Mouse (Mus musculus): ENCODE results near the gene Lgalsl. TPM values are rescaled to one million over a fixed set of nuclear protein-coding genes. Genes with fewer than 3 reads are reported as not detected.

Gene Lgalsl
- 42.3 and 44.1 TPM in 2 replicates for polyA plus RNA-seq (2012; rRNA removed)

DNA sequence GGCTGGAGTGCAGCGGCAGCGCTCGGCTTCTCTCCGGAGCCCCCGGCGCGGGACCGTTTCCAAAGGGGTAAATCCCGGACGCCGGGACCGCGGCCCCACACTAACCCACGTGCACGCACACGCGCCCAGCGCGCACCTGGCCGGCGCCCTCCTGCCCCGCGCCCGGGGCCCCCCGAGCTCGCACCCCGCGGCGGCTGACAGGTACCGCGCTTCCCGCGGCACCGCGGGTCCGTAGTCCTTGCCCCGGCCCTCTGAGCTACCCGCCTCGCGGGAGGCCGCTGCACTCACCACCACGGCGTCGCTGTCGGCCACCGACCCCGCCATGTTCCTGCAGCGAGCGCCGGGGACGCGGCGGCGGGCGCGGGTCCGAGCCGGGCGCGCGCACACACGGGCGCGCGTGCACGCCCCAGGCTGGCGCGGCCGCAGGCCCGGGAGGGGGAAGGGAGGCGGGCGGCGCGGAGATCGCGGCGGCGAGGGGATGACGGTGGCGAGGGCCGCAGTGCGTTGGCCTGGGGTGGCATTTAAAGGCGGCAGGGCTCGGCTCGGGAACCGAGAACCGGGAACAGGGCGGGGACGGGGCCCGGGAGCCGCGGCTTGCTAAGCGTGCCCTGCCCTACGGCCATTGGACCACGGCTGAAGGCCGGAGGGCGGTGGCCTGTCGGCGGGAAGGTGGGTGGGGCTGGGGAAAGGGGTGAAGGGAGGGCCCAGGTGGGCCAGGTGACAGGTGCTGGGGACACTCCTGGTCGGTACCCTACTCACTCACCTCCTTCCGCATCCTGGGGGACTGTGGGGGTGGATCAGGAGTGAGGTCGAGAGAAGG is at the start of gene Lgalsl:
Lgalsl (minus strand) TSS at position 371 of the 820 bp plus-strand sequence.
- DNase-seq (ENCODE audit: extremely low spot score in 1 of 2, low spot score in 1 of 2): peak; percentile 28 to 76

DNA sequence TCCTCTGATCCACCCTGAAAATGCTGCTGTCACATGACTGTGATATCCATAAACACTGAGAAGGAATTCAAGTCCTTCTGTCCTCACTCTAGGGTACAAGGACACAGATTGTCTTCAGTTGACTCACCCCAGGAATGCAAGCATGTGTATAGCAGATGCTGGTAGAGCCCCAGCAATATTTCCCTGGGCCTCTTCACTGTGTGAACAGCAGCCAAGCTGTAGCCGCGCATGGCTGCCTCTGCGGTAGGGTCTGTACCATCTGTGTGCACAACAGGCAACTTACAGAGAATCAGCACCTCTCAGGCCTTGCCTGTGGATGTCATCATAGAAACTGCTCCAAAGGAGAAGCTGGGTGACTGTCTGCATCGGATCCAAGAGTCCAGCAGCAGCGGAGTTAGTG is 47.8 kb upstream of the Lgalsl start:
- no peak for DNase-seq (ENCODE audit: extremely low spot score in 1 of 2, low spot score in 1 of 2)

DNA sequence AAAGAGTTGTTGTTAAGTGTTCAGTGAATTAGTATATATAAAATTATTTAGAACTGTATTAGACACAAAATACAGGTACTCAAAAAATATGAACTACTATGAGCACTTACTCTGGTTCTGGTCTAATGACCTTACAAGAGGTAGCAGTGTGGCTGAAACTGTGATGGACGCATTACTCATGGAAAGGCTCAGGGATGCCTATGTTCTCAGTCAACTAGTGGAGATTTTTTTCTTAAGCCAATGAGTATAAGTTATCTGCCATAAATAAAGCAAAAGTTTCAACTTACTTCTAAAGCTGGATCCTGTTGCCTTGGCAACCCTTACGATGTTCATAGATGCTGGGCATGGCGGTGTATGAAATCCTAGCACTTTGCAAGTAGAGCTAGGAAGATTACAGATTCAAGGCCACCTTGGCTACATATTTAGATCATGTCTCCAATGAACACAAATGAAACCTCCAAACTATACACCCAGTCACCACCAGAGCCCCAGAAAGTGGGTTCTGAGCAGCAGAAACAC is 46.8 kb upstream of the Lgalsl start:
- peak in 1 of 2 experiments; percentile 37 for DNase-seq (ENCODE audit: extremely low spot score in 1 of 2, low spot score in 1 of 2)

DNA sequence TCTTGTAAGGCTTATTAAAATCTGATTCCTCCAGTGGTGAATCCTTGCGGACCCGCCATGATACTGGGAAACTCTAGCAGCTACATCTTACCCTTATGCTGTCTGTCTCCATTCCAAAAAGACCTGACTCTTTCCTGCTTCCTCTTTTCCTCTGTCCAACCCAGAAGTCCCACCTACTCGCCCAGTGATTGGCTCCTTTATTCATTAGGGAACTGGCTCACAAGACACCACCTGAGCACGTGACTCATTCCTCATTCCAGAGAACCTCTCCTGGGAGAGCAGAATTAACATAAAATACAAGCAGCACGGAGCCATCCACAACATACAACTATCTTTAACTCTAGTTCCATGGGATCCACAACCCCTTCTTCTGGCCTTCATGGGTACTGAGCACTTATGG is 42.5 kb upstream of the Lgalsl start:
- DNase-seq (ENCODE audit: extremely low spot score in 1 of 2, low spot score in 1 of 2): no peak

DNA sequence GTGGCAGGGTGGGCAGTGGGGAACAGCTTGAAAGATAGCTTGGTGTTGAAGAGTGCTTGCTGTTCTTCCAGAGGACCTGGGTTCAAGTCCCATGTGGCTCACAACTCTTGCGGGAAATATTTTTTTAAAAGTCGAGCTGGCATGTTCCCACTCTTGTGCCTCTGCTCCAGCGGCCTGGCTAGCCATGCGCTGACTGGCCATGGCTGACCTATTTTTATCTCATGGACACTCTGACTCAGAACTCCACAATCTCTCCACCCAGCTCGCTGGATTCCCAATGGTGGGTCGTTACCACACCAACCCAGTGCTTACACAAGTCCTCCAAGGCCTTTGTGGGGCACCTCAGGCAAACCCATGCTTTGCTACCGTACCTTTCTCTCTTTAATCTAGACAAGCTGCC is 42.1 kb upstream of the Lgalsl start:
- no peak for DNase-seq (ENCODE audit: extremely low spot score in 1 of 2, low spot score in 1 of 2)

DNA sequence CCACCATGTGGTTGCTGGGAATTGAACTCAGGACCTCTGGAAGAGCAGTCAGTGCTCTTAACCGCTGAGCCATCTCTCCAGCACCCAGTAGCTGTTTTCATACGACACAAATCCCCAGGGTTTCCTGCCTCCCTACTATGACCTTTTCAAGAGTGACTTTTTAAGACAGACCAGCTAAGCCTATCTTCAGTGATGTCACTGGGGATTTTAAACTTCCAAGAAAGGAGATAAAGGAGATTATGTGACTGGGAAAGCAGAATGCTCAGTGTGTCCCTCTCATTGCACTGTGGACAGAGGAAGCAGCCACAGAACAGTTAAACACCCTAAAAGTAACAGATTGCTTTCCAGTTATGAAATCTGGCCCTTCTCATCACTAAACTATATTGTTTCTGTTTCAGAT is 41.6 kb upstream of the Lgalsl start:
- no peak for DNase-seq (ENCODE audit: extremely low spot score in 1 of 2, low spot score in 1 of 2)

DNA sequence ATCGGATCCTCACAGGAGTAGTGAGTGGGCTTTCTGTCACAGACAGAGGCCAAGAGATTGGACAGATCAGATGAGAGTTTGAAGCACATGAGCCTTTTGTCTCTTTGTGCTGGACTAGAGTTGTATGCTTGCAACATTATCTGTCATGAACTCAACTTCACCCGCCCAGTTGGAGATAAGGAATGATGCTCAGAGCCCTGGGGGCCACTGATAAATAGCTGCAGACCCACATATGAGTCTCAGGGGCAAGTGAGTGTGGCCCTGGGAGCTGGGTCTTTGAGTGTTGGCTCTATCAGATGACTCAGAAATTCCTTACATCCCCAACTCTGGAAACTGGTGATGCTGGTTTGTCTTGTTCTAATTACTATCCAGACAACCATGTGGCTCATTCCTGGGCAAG is 39.1 kb upstream of the Lgalsl start:
- DNase-seq (ENCODE audit: extremely low spot score in 1 of 2, low spot score in 1 of 2): no peak

DNA sequence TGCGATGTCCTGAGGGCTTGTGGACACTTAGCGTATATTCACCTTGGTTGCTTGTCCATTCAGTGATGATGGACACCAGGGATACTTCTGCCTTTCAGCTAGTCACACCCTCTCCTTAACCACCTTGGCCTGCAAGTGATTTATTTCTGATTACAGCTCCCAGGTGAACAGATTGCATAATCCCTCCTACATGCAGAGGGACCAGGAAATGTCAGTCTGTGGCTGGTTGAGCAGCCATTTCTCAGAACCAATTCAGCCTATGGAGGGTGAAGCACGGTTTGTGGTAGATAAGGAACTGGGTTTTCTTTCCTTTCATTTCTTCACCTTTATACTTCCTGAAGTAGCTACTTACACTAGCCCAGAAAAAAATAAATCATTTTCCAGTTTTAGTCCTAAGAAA is 34.6 kb upstream of the Lgalsl start:
- DNase-seq (ENCODE audit: extremely low spot score in 1 of 2, low spot score in 1 of 2): no peak

DNA sequence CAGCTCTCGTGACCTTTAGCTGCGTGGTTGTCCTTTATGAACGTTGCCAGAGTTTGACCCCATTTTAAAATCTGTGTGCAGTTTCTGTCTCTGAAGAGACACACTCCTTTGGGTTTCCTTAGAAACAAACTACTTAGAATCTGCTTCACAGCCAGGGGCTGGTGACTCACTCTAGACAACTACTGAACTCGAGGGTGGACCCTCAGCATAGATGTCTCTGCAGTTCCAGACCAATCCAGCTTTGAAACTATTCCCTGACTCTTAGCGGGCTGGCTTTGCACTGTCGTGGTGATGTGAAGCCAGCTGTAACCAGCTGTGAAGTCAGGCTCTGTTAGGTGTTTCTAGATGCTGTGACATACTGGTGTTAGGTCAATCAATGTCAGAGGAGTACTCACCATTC is 33.8 kb upstream of the Lgalsl start:
- no peak for DNase-seq (ENCODE audit: extremely low spot score in 1 of 2, low spot score in 1 of 2)

DNA sequence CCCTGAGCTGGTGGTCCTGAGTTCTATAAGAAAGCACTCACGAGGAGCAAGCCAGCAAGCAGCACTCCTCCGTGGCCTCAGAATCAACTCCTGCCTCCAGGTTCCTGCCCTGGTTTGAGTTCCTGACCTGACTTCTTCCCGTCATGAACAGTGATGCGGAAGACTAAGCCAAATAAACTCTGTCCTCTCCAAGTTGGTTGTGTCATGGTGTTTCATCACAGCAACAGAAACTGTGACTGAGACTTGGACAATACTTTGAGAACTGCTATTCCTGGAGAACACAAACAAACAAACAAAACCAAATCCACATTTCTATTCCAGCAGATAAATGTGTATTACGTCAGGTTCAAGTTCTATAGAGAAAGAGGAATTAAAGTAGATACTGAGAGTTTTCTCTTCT is 31.2 kb upstream of the Lgalsl start:
- no peak for DNase-seq (ENCODE audit: extremely low spot score in 1 of 2, low spot score in 1 of 2)

DNA sequence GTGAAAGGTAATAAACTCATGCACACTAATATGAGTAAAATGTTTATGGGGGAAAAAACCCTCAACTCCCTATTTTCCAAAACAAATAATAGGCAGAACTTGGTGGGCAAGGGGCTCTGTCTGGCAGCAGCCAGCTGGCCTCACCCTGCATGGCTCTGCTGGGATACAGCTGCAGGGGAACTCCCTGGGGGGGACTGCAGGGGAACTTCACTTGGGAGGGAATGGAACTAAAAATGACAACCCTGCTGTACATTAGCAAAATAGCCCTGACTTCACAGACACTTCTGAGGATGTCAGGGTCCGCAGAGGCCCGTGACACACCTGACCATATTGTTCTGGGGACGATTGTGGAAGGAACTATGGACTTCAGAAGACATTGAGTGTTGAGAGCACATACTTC is 29.5 kb upstream of the Lgalsl start:
- no peak for DNase-seq (ENCODE audit: extremely low spot score in 1 of 2, low spot score in 1 of 2)

DNA sequence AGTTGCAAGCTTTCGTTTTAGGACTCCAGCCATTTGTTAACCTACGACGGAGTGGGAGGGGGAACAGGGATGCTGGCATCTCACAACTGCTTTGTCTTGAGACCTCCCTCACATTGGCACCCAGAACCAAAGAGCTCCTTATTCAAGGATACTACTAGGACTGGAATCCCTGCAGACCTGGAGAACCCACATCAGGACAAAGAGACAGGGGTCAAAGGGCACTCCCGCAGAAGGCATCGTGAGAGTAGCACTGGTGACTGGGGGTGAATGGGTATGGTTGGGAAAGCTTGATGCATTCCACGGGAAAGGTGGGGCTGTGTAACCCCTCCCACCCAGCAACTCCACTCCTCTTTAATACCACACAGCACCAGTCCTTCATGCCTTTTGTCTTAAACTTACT is 29.0 kb upstream of the Lgalsl start:
- DNase-seq (ENCODE audit: extremely low spot score in 1 of 2, low spot score in 1 of 2): no peak

DNA sequence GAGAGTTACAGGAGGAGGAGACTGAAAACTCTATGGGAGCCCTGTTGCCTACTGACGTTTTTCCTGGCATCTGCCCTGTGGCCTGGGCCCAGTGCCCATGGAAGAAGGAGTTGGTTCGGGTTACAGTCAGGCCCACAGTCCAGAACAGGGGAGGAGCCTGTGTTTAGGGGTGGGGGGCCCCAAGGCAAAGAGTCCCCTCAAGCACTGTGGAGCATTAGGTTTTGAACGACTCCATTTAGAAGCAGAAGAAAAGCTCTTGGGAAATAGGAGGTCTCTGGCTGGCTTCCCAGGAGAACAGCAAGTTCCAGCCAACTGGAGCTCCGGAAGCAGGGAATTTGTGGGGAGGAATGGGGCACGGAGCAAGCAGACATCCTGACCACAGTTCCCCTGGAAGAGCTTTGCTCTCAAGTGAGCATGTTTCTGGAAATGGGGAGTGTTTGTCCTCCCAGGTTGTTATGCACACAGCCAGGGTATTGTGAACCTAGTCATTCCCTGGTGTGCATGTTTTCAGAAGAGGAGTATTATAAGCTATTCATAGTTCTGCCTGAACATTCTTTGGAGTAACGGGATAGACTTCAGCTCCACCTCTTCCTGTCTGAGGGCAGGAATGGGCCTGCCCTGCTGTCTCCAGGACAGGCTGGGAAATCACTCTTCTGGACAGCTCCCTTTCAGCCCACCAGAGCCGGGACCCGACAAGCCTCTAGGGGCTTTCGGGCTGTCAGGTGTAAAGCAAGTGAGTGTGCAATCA is 28.2 kb upstream of the Lgalsl start:
- peak; percentile 78 to 82 for DNase-seq (ENCODE audit: extremely low spot score in 1 of 2, low spot score in 1 of 2)

DNA sequence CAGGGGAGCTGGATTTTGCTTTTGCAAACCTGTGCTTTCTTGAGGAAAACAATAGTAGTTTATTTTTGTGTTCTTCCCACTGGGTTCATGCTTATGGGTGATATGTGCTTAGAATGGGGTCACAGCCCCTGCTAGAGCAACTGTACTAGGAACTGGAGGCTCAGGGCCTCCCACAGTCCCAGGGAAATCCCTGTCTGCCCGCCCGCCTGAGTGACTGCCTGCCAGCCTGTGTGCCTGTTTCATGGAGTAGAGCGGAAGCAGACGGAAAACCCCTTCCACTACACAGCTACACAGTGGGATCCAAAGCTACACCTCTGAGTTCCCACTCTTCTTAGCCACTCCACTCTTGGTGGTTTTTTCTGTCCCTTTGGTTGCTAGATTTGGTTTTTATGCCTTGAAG is 27.1 kb upstream of the Lgalsl start:
- no peak for DNase-seq (ENCODE audit: extremely low spot score in 1 of 2, low spot score in 1 of 2)

DNA sequence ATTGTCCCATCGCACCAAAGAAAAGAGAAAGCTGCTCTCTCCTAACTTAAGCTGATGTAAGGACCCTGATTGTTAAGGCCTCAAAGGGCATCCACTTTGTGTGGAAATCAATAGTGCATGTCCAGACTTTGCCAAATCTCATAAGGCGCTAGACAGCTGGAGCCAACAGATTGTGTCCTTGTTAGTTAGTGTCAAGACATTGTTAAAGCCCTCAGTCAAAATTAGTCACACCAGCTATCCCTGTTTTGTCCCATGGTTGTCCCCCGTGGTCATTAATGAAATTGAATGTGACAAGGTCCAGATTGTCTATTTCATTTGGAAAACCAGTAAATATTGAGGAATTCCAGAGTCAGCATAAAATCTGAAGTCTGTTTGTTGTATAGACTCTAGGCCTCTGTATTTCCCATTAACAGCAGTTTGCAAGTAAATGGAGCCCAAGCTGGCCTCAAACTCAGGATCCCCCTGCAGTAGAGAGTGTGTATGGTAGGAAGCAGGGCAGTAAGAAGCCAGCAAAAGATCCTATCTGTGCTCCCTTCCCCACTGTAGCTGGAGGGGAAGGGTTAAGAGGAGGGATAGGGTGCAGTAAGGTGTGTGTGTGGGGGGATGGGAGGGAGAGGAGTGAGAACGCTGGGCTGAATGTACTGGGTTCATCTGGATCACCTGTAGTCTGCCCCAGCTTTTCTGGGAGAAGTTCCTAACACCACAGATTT is 23.3 kb upstream of the Lgalsl start:
- no peak for DNase-seq (ENCODE audit: extremely low spot score in 1 of 2, low spot score in 1 of 2)

DNA sequence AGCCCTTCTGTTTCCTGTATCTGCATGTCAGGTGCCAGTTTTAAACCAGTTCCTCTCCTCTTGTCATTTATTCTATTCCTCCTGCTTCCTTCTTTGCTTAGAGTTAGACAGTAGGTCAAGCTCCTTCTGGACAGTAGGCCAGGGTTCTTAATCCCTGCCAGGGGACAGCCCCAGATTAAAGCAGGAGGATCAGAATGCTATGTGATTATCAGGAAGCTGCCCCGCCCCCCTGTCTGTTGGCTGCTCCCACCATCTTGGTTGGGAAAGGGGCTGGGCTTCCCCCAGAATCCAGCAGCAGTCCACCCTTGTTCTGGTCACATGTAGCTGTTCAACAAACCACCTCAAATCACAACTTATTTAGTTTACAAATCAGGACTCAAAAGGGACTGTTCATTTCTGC is 19.3 kb upstream of the Lgalsl start:
- DNase-seq (ENCODE audit: extremely low spot score in 1 of 2, low spot score in 1 of 2): no peak

DNA sequence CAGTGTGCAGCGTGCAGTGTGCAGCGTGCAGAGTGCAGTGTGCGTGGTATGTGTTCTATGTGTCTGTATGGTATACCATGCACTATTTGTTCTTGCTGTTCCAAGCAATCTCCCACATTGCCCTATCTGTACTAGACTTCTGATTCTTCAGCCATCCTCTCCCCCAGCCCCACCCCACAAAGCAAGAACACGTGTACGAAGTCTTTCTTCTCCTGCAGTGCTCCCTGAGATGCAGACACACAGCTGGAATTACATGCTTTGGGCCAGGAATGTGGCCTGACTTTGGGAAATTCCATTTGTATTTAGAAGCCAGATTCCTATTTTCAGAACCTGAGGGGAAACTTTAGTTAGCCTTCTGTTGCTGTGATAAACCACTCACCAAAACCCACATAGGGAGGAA is 18.5 kb upstream of the Lgalsl start:
- no peak for DNase-seq (ENCODE audit: extremely low spot score in 1 of 2, low spot score in 1 of 2)

DNA sequence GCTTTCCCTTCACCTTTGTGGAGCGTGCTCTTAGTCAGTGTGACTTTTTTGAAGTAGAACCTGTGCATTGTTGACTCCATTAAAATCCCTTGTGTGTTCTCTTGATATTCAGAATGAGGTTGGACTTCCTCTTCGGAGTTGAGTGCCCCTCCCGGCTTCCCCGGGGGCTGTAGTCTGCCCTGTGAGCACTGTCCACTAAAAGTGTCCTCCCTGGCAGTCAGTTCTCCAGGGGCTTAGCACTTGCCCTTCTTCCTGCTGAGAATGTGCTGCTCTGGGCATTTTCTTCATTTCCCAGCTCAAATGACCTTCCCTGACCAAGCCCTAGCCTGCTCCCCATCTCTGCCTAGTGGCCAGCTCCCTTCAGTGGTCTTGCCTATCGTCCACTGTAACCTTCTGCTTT is 6.5 kb upstream of the Lgalsl start:
- no peak for DNase-seq (ENCODE audit: extremely low spot score in 1 of 2, low spot score in 1 of 2)

DNA sequence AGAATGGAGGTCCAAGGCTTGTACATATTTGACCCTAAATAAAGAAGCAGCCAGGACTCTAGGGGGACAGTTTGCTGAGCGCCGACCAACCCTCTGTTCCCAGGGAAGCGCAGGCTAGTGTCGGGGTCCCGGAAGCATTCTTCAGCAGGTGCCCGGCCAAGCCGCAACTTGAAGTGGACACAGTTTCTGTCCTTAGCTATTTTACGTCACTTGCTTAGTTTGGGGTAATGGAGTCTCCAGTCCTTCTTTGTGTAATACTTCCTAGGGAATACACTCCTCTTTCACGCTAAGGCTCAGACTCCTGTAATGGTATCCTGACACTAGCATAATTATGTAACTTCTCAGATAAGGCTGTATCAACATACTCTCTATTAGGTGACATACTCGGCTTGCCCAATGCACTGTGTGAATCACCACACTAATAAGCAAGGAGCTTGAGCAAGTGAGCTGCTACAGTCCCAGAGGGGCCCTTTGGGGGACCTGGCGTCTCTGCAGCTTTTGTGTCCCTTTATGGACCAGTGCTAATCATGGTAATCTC is 813 bp upstream of the Lgalsl start:
- DNase-seq (ENCODE audit: extremely low spot score in 1 of 2, low spot score in 1 of 2): peak in 1 of 2 experiments; percentile 27

DNA sequence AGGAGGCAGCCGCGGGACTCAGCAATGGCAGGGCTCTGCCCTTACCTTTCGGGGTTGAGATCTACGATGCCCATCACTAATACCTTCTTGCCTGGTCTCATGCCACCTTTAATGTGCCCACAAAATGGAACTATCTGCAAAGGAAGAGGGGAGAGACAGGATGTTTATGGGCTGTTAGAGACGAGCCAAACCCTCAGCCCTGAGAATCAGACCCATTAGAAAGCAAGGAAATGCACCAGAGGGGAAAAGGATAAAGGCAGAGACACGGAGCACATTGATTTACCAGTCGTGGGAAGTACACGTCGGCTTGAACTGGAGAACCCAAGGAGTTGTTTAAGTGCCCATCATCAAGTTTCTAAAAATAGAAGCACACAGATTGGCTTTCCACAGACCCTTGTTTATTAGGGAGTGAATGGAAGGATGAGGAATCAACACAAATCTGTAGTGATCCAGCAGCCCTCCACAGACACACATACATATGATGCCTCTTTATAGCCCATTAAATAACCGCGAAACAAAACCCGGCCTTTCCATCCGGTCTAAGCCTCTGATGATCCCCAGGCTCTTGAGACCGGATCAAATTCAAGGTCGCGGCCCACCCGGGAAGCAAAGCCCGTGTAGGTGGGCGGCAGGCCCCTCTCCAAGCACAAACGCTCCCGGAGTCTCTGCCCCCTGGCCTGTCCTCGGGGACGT is 717 bp downstream of the Lgalsl start:
- peak in 1 of 2 experiments; percentile 50 for DNase-seq (ENCODE audit: extremely low spot score in 1 of 2, low spot score in 1 of 2)

Measured in frontal cortex, adult 2 months (tissue).